Mouse (Mus musculus) ovary, postnatal 36 days (tissue): Measurements from ENCODE around the gene Muc3.
"Not testable (repeated sequence)": the region's sequence is repeated elsewhere in the genome, so short reads cannot be mapped to it uniquely, and the experiment has no call there.

Experiments
- DNase-seq: peaks from one replicate; pipeline ENCODE4 v3.0.0; 2022; ENCODE audit warnings: low spot score, mixed read lengths

Muc3 gene

GRCm38 (mm10) chr5:137149272-137149882 lies at the start of gene Muc3:
Gene Muc3, minus strand, starts transcription at chr5:137149322.
- DNase-seq = not testable (repeated sequence)

DNA sequence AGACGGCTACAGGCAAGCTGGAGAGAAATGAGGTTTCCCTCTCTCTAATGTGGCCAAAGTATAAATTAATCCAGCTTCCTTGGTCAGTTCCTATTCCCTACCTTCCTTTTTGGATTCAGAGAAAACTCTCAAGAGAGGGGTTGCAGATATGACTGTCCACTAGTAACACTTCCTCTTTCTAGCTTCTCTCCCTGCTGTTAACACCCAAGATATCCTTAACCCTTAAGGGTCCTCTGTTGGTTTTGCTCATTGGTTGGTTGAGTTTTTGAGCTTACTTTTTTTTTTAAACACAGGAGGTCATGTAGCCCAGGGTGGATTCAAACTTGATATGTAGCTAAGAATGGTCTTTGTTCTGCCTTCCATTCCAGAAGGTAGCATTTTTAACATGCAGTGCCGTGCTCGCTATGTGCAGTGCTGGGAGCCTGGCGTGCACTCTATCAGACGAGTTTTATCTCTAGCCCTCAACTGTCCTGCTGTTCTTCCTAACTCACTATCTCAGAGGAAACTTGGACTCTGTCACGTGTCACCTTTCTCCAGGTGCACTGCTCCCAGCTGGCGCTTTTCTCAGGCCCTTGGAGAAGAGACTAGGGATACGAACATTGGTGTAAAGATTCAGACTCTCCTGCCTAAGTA lies 45.5 kb upstream of the Muc3 start:
- no peak for DNase-seq

- no peak for DNase-seq
Measured at GRCm38 (mm10) chr5:137193279-137193952, 44.3 kb upstream of the Muc3 start.

- no peak for DNase-seq
Measured at GRCm38 (mm10) chr5:137189326-137189725, 40.2 kb upstream of the Muc3 start.

- no peak for DNase-seq
Measured at GRCm38 (mm10) chr5:137185362-137185761, 36.2 kb upstream of the Muc3 start.

DNA sequence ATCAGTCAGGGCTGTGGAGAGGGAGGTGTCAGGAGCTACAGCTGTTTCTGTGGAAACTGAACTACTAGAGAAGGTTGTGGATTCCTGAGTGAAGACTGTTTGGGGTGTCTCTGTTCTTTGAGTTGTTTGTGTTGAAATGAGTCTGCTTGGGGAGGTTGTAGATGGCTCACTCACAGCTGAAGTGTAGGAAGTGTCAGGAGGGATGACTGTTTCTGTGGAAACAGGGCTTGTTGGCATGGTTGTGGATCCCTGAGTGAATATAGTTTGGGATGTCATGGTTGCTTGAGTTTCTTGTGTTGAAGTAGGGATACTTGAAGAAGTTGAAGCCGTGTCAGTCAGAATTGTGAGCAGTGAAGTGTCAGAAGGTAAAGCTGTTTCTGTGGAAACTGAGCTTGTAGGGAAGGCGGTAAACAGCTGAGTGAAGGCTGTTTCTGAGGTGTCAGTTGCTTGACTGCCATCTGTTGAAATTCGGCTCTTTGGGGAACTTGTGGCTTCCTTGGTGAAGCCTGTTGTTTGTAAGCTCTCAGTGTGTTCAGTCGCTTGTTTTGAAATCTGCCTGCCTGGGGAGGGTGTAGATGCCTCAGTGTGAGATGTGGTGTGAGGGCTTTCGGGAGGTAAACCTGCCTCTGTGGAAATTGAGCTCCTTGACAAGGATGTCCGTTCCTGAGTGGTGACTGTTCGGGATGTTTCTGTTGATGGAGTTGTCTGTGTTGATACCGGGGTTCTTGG lies 30.7 kb upstream of the Muc3 start:
- DNase-seq = no peak

DNA sequence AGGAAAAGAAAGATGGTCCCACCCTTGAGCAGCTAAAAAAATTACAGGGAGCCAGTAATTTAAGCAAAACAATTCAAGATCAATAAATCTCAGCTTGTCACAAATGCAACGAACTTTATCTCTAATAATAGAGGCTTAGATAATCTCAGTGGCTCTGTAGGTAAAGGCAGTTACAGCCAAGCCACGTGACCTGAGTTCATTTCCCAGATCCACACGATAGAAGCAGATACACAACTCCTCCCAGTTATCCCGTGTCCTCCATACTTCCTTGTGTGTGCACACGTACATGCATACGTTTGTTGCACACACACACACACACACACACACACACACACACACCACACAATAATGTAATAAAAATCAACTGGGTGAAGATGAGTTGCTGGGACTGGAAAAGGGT lies 24.8 kb upstream of the Muc3 start:
- DNase-seq = no peak

GRCm38 (mm10) chr5:137172591-137172990 lies 23.5 kb upstream of the Muc3 start:
- no peak for DNase-seq

- DNase-seq = no peak
Measured at GRCm38 (mm10) chr5:137171478-137171877, 22.4 kb upstream of the Muc3 start.

- peak; percentile 9 for DNase-seq
Measured at GRCm38 (mm10) chr5:137170836-137171380, 21.8 kb upstream of the Muc3 start.

DNA sequence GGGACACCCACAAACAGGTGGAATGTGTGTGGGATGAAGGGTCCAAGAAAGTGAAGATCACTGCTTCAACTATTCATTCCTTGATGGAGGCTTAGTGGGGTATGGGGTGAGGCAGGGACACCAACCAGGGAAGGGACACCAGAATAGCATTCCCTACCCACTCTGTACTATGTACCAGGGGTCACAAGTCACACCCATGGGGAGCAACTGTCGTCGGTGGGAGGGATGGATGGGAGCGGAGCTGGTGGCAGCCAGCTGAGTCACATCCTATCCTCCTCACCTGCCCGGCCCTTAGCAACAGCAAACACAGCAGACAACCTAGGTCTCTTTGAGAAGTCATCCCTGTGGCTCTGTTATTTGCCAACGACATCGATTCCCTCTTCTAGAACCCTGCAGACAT lies 18.4 kb upstream of the Muc3 start:
- DNase-seq = no peak

DNA sequence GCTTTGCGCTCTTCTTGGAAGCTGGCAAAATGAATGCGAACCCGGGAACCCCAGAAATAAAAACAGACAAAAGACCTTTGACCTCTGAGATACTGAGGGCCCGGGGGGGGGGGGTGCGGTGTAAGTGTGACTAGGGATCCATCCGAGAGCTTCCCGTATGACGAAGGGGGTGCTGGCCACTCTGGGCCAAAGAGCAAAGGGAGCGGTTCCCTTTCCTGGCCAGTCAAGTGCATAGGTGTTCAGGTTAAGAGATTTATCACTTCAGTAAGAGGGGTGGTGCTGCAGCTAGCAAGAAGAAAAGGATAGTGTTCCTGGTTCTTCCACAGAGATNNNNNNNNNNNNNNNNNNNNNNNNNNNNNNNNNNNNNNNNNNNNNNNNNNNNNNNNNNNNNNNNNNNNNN lies 16.9 kb upstream of the Muc3 start:
- DNase-seq = no peak

DNA sequence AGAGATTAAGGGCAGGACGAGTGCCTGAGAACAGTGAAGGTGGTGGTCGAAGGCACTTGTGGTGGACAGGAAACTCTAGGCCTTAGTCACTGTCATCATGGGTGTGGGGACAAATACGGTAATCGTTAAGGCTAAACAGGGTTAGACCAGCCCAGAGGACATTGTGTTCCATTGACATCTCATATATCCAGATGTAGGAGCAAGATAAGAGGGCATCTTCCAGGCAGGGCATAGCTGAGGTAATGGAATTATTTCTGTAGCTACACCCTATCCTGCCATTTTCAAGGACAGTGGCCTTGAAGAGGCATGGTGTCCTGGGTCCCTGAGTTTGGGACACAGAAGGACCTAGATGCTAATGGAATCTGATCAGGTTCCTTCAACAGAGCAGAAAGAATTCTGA lies 12.7 kb upstream of the Muc3 start:
- DNase-seq = no peak

- DNase-seq = peak; percentile 10
Measured at GRCm38 (mm10) chr5:137159461-137159860, 10.3 kb upstream of the Muc3 start.

DNA sequence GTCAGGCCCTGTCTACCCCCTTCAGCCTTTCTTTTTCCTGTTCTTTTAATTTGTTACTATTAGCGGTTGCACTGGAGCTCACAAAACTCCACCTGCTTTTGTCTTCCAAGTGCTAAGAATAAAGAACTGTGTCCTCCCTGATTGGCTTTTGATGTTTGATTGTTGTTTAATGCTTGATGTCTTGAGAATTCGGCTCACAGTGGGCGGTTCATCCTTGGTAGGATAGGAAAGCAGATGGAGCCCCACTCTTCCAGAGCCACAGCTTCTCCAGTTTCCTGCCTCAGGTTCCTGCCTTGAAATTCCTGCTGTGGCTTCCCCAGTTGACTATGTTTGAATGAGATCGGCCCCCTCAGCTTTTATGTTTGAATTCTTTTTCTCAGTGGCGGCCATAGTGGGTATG lies 4.2 kb upstream of the Muc3 start:
- DNase-seq = no peak

- DNase-seq = no peak
Measured at GRCm38 (mm10) chr5:137152623-137153022, 3.5 kb upstream of the Muc3 start.

GRCm38 (mm10) chr5:137140836-137141235 lies 8.3 kb downstream of the Muc3 start:
- no peak for DNase-seq

- no peak for DNase-seq
Measured at GRCm38 (mm10) chr5:137138977-137139376, 10.1 kb downstream of the Muc3 start.

GRCm38 (mm10) chr5:137134959-137135358 lies 14.2 kb downstream of the Muc3 start:
- DNase-seq = peak; percentile 36

DNA sequence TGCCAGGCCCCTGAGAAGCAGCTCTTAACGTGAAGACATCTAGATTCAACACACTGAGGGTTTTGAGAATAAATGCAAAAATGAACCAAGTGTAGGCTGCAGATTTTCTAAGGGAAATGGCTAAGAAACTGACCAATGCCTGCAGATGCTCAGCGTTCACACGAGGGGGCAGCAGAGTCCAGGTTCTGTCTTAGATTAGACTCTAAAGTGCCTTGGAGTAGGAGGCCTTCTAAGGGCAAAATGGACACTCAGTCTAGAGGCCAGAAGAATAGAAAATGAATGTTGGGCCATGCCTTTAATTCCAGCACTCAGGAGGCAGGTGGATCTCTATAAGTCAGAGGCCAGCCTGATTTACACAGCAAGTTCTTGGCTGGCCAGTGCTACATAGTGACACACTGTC lies 17.6 kb downstream of the Muc3 start:
- peak; percentile 50 for DNase-seq

- no peak for DNase-seq
Measured at GRCm38 (mm10) chr5:137129281-137129680, 19.8 kb downstream of the Muc3 start.

- no peak for DNase-seq
Measured at GRCm38 (mm10) chr5:137123516-137123915, 25.6 kb downstream of the Muc3 start.
